Mouse (Mus musculus): Measurements from ENCODE around the gene Kcnma1.

DNA sequence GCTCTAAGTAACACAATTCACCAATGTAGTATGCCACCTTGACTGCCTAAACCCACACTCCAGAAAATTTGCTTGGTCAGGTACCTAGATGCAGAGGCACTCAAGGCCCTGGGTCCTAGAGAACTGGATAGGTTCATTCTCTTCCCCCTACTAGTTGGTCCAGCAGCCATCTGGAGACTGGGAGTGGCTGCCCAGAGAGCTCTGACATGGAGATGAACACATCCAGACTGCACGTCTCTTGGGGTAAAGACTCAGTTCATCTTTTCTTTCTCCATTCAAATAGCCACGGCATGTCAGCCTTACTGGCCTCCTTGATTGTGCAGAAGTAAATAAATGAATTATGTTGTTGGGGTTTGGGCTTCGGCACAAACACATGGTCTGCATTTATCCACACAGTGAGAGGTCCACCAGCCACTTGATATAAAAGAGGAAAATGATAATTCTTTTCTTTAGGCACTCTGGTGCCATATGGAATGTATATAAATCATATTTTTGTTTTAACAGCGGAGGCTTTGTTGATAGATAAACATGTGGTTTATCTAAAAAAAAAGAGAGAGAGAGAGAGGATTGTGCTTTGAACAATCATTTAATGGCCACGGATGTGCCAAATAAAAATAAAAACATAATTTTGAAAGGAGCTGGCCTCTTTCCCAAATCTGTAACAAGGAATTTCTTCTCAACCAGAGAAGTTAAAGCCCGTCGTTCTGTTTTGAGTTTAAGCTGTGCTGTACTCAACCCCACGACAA, 520.4 kb downstream of the Kcnma1 start:
- no peak for TF ChIP-seq CTCF (IDR thresholded peaks at IDR 0.05; ENCODE audit: low read depth, low read length)
- TF ChIP-seq POLR2A (IDR thresholded peaks at IDR 0.05; ENCODE audit: extremely low read depth, insufficient read depth, low read length), result no peak

Measured in liver, adult 2 months (tissue).